Mouse (Mus musculus) kidney, postnatal 0 days (tissue): ENCODE data around the gene Tsga10ip. TPM values are rescaled to one million over a fixed set of nuclear protein-coding genes. Genes with fewer than 3 reads are reported as not detected.

ENCODE experiments used
- ATAC-seq: fragments of 200-750 bp; cut with Nextera tagmentation; replicated peaks from 2 replicates; pipeline ENCODE4 v1.8.0; 2017; ENCODE audit warnings: low read depth, moderate number of reproducible peaks, moderate TSS enrichment, moderate library complexity; ENCODE audit not compliant: low FRiP score
- DNase-seq: peaks from one replicate; pipeline ENCODE4 v3.0.0-alpha.2; 2016; ENCODE audit warnings: low spot score
- H3K27ac ChIP-seq: fragments of 300-500 bp; sonication (generic); 2 replicates; pipeline ENCODE4 v1.5.1; 2014; ENCODE audit warnings: mild to moderate bottlenecking
- H3K27me3 ChIP-seq: fragments of 300-500 bp; sonication (generic); 2 replicates; pipeline ENCODE4 v1.6.1; 2014; ENCODE audit warnings: low read length, mixed read lengths; ENCODE audit not compliant: insufficient read depth
- H3K36me3 ChIP-seq: fragments of 300-500 bp; sonication (generic); 2 replicates; pipeline ENCODE4 v1.6.1; 2014; ENCODE audit warnings: low read length, mixed read lengths; ENCODE audit not compliant: insufficient read depth
- H3K4me1 ChIP-seq: fragments of 300-500 bp; sonication (generic); replicated peaks from 2 replicates; pipeline ENCODE4 v1.6.1; 2014; ENCODE audit warnings: antibody characterized with exemption, low read length, mixed read lengths; ENCODE audit not compliant: insufficient read depth
- H3K4me2 ChIP-seq: fragments of 300-500 bp; sonication (generic); 2 replicates; pipeline ENCODE4 v1.6.1; 2014; ENCODE audit warnings: mild to moderate bottlenecking, low read length, moderate library complexity, mixed read lengths
- H3K4me3 ChIP-seq: fragments of 300-500 bp; sonication (generic); replicated peaks from 2 replicates; pipeline ENCODE4 v1.5.1; 2014; ENCODE audit warnings: low read depth, low read length
- H3K9ac ChIP-seq: fragments of 300-500 bp; sonication (generic); 2 replicates; pipeline ENCODE4 v1.6.1; 2014; ENCODE audit warnings: low read depth, low read length
- H3K9me3 ChIP-seq: fragments of 300-500 bp; sonication (generic); replicated peaks from 2 replicates; pipeline ENCODE4 v1.6.1; 2016; ENCODE audit warnings: low read length, inconsistent platforms, mixed read lengths
- CTCF ChIP-seq: IDR thresholded peaks from 2 replicates; pipeline ENCODE4 v1.5.1; 2016; ENCODE audit warnings: antibody characterized with exemption, low read depth, mild to moderate bottlenecking, moderate library complexity
- WGBS: fragments of 180-500 bp; shearing (Covaris S2); extraction: QIAGEN DNeasy Blood & Tissue Kit; methylation state at CpG from one replicate; pipeline ENCODE4 v1.1.7; 2014; 5-methylcytosine and 5-hydroxymethylcytosine counted together
- polyA plus RNA-seq: library from polyadenylated mRNA; unstranded; fragments of >200 nt; fragmentation: Nextera tagmentation; extraction: Ambion mirVana; gene quantifications from 2 replicates; pipeline ENCODE4 v1.2.1, GENCODE M21; 2015

Tsga10ip gene
- polyA plus RNA-seq, 1 experiment from 2014 or later: 0.39 TPM

GRCm38 (mm10) chr19:5419630-5420029 lies 17.3 kb upstream of the Tsga10ip start:
- H3K9ac ChIP-seq: no peak overlapping the region
- ATAC-seq (no peak), DNase-seq (no peak)
- no peak overlapping the region for H3K4me3 ChIP-seq
- peaks cover 23% of the 10 kb centered on the region; the same call in 1 of the 2 replicates for H3K36me3 ChIP-seq
- TF ChIP-seq CTCF: no peak
- no peak overlapping the region for H3K4me2 ChIP-seq
- no peaks in the 10 kb centered on the region for H3K27me3 ChIP-seq
- peaks cover 14% of the 10 kb centered on the region for H3K4me1 ChIP-seq
- 90% methylated on average over 9 of the region's 9 CpGs for WGBS
- no peaks in the 10 kb centered on the region for H3K9me3 ChIP-seq
- no peak overlapping the region for H3K27ac ChIP-seq

- DNase-seq (no peak), ATAC-seq (no peak)
- no peak overlapping the region for H3K4me2 ChIP-seq
- H3K4me3 ChIP-seq: no peak overlapping the region
- TF ChIP-seq CTCF: no peak
- no peak overlapping the region for H3K27ac ChIP-seq
- no peak overlapping the region for H3K9ac ChIP-seq
- H3K9me3 ChIP-seq: no peaks in the 10 kb centered on the region
- WGBS: 92% methylated on average over 8 of the region's 8 CpGs
- H3K27me3 ChIP-seq: no peaks in the 10 kb centered on the region
- peaks cover 23% of the 10 kb centered on the region; the same call in 1 of the 2 replicates for H3K36me3 ChIP-seq
- peaks cover 11% of the 10 kb centered on the region for H3K4me1 ChIP-seq
Measured at GRCm38 (mm10) chr19:5418750-5419466, 16.6 kb upstream of the Tsga10ip start.

- Histone ChIP-seq H3K4me2 (no peak overlapping the region), H3K9me3 (no peaks in the 10 kb centered on the region), H3K27me3 (no peaks in the 10 kb centered on the region), H3K4me1 (no peaks in the 10 kb centered on the region), H3K36me3 (0 out of 2 replicates have a peak, but pooled peaks cover 2% of the 10 kb centered on the region), H3K9ac (no peak overlapping the region), H3K27ac (no peak overlapping the region), H3K4me3 (no peak overlapping the region)
- ATAC-seq (no peak), DNase-seq (no peak)
- whole genome bisulfite sequencing: 46% methylated on average over 2 of the region's 2 CpGs
- no peak for TF ChIP-seq CTCF
Measured at GRCm38 (mm10) chr19:5414534-5414957, 12.2 kb upstream of the Tsga10ip start.

GRCm38 (mm10) chr19:5413840-5414239 lies 11.5 kb upstream of the Tsga10ip start:
- 73% methylated on average over 4 of the region's 4 CpGs for WGBS
- no peak for TF ChIP-seq CTCF
- no peak for DNase-seq

GRCm38 (mm10) chr19:5411961-5412360 lies 9.6 kb upstream of the Tsga10ip start:
- H3K4me1 ChIP-seq: no peaks in the 10 kb centered on the region; the same call in 1 of the 2 replicates
- H3K36me3 ChIP-seq: 0 out of 2 replicates have a peak, but pooled peaks cover 6% of the 10 kb centered on the region
- H3K27ac ChIP-seq: no peak overlapping the region
- no peak overlapping the region for H3K4me3 ChIP-seq
- H3K9ac ChIP-seq: no peak overlapping the region
- no peaks in the 10 kb centered on the region for H3K9me3 ChIP-seq
- H3K4me2 ChIP-seq: no peak overlapping the region
- ATAC-seq: no peak
- WGBS: 58% methylated on average over 5 of the region's 5 CpGs
- TF ChIP-seq CTCF: no peak
- H3K27me3 ChIP-seq: no peaks in the 10 kb centered on the region
- no peak for DNase-seq

More at GRCm38 (mm10) chr19:5413840-5414239, 11.5 kb upstream of the Tsga10ip start:
- H3K9me3 ChIP-seq: no peaks in the 10 kb centered on the region
- no peak overlapping the region for H3K4me2 ChIP-seq
- no peaks in the 10 kb centered on the region; the same call in 1 of the 2 replicates for H3K4me1 ChIP-seq
- H3K27ac ChIP-seq: no peak overlapping the region
- no peak overlapping the region for H3K4me3 ChIP-seq
- H3K36me3 ChIP-seq: 0 out of 2 replicates have a peak, but pooled peaks cover 7% of the 10 kb centered on the region
- ATAC-seq: no peak
- no peaks in the 10 kb centered on the region for H3K27me3 ChIP-seq
- H3K9ac ChIP-seq: no peak overlapping the region

GRCm38 (mm10) chr19:5410641-5411040 lies 8.3 kb upstream of the Tsga10ip start:
- no peak overlapping the region for H3K27ac ChIP-seq
- no peaks in the 10 kb centered on the region for H3K9me3 ChIP-seq
- H3K27me3 ChIP-seq: no peaks in the 10 kb centered on the region
- H3K4me3 ChIP-seq: no peak overlapping the region
- 83% methylated on average over 5 of the region's 5 CpGs for WGBS
- DNase-seq (no peak), ATAC-seq (no peak)
- H3K9ac ChIP-seq: no peak overlapping the region
- 0 out of 2 replicates have a peak, but pooled peaks cover 6% of the 10 kb centered on the region for H3K36me3 ChIP-seq
- peaks cover 3% of the 10 kb centered on the region; the same call in 1 of the 2 replicates for H3K4me1 ChIP-seq
- TF ChIP-seq CTCF: no peak
- no peak overlapping the region for H3K4me2 ChIP-seq
